Mouse (Mus musculus) layer of hippocampus, adult 11-12 months (tissue): ENCODE results near the gene Sgca.
"Not testable (repeated sequence)": the region's sequence is repeated elsewhere in the genome, so short reads cannot be mapped to it uniquely, and the experiment has no call there.

Experiments used
- DNase-seq: peaks from one replicate; pipeline ENCODE4 v3.0.0; 2022; ENCODE audit warnings: low spot score

The Sgca gene

DNA sequence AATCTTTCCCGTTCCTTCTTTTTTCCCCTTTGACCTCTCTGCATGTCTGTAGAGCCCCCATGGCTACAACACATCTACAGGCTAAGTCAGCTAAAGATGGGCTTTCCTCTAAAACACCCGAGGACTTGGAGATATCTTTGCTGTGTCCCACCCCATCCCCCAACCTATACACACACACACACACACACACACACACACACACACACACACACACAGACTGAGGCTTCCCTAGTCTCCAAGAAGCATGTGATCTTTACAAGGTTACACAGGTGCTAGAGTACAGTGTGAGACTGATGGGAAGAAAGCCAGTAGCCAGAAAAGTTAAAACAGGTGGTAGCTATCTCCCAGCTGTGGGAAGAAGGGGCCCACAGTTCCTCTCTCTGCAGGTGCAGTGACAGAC is 10.3 kb upstream of the Sgca start:
- DNase-seq: no peak

DNA sequence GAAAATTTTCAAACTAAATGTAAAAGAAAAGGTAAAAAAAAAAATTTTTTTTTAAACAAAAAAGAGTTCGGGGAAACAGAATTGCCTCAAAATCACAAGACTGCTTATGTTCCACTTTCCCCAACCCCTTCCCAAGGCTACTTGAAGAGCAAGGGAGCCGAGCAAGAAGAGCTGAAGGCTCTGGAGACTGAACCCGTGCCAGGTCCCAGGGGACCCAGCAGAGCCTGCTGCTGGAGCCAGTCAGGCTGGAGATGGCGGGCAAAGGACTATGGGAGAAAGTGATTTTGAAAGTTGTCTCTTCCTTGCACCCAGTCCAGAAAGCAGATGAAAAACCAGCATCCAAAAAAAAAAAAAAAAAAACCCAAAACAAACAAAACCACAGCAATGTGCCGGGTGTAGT is 9.7 kb upstream of the Sgca start:
- no peak for DNase-seq

DNA sequence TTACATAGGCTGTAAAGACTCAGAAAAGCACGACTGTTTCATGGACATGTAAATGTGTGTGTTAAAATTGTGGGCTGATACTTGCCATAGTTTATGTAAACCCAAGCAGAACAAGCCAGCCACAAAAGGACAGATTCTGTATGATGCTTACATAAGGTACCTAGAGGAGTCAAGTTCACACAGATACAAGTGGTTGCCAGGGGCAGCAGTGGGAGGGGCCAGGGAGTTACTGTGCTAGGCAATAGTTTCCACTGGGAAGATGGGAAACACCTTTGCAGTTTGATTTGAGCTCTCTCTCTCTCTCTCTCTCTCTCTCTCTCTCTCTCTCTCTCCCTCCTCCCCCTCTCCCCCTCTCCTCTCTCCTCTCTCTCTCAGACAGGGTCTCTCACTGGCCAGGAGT is 9.0 kb upstream of the Sgca start:
- DNase-seq: no peak

- DNase-seq: no peak
Observed at GRCm38 (mm10) chr11:94979462-94980179, 3.5 kb upstream of the Sgca start.

DNA sequence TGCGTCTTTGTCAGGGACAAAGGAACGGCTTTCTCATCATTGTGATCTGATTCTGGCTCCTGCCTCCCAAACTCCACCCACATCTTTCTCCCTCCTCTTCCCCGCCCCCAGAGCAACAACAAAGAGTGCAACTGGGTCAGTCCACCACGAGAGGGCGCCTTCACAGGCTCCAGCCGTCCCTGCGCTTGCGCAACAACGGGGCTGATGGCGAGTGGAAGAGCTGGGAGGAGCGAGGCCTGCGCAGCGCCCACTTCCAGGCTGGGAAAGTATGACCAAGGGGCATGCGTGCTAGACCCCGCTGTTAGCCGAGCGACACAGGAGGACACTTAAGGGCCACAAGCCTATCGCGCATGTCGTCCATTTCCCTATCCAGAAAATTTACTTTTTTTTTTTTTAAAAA is 2.8 kb upstream of the Sgca start:
- DNase-seq: peak; percentile 96

GRCm38 (mm10) chr11:94978178-94978915 is 2.2 kb upstream of the Sgca start:
- DNase-seq: no peak

DNA sequence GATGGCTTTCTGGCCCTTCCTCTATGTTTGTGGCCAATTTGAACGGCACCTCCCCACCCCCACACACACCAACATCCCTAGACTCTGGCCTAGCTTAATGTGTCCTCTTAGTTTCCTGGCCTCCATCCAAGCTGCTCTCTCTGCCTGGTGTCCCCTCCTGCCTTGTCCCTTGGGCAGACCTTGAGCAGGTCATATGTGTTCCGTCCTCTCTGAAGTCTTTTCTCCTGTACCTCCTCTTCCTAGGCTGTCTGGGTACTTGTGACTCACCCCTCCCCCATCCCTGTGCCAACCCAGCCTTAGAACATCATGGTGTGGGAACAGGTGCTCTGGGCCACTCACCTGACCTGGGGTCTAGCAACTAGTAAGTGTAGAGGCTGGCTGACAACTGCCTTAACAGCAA is 1.2 kb downstream of the Sgca start:
- no peak for DNase-seq

GRCm38 (mm10) chr11:94973313-94973712 is 2.8 kb downstream of the Sgca start:
- DNase-seq: no peak

DNA sequence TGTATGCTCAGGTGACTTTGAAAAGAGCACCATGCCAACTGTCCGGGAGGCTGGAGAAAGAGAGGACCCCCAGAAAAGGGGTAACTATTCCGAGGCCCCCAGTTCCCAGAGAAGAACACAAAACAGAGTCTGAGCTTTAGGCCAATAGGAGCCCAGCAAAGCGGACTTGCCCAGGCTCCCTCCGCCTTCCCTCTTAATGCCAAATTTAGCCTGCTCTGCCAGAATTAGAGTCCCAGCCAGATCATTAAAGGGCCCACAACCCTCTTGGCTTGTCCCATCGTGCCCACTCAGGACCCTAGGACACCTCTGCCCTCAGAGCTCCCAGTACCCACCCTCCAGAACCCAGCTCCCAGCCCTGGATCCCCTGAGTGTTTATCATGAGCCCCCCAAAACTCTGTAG is 3.2 kb downstream of the Sgca start:
- no peak for DNase-seq

DNA sequence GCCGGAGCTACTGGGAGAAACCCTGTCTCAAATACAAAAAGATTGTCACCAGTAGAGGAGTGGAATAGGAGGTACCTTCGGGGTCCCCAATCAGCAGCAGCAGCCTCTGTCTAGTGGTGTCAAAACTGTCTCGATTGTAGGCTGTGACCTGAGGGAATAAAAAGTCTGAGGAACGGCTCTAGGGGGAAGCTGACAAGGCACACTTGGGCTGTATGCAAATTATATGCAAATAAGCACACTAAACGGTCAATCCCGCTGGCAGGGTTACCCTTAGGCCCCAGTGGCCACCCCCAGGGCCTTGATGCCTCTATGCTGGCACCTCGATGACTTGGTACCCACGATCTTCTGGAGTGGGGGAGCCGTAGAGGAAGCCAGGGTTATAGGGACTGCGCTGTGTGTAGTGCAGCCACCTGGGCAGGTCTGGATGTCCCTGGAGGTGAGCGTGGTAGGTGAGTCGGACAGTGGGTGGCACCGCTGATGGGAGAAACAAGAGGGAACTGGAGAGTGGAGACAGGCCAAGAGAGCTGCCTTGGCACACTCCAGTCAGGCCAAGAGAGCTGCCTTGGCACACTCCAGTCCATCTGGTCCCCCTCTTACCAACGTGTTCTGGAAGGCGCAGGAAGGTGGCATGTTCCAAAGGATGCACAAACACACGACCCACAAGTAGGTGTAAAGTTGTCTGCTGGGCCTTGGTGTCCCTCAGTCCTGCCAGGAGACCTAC is 4.1 kb downstream of the Sgca start:
- DNase-seq: no peak

GRCm38 (mm10) chr11:94970210-94970943 is 5.8 kb downstream of the Sgca start:
- DNase-seq: peak; percentile 87

DNA sequence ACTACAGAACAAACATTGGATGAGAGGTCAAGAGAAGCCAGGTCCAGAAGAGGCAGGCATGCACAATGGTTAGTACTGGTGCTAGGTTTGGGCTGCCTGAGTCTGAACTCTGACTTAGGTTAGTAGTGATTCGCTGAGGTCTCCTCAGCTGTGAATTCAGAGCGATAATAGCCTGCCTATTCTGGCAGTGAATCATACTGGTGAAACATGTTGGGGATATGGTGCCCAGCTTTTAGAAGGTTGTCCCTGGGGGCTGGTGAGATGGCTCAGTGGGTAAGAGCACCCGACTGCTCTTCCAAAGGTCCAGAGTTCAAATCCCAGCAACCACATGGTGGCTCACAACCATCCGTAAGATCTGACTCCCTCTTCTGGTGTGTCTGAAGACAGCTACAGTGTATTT is 6.4 kb downstream of the Sgca start:
- not testable (repeated sequence) for DNase-seq

DNA sequence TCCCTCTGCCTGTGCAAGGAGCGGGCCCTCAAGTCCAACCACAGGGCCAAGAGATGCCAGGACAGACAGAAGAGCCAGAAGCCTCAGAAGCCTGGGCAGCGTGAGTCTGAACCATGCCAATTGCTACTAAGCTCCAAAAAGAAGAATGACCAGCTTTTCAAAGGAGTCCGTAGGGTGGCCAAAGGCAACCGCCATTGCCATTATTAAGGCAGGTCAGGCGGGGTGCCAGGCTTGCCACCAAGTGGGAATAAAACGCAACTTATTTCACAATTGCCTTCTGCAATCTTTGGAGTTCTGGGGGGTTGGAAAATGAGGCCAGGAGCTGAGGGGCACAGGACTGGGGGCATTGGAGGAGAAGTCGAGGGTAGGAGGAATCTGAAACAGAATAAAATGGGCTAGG is 7.9 kb downstream of the Sgca start:
- no peak for DNase-seq

DNA sequence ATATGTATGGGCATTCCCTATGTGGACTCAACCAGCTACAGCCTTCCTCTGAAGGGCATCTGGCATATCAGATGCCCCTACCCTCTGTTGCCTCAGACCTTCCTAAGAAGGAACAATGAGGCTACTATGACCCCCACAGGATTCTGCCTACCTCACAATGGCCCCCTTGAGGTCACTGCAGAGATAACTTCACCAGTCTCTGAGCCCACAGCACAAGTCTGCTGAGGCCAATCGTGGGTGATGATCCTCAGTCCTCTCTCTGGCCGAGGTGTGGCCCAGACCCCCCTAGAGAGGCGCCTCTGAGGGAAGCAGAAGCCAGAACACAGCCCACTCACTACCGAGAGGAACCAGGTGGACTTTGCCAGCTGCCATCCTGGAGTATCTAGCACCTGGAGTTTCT is 8.7 kb downstream of the Sgca start, which contains the start of gene Hils1:
Hils1 (plus strand) TSS at position 175 of the 400 bp plus-strand sequence.
- DNase-seq: no peak

DNA sequence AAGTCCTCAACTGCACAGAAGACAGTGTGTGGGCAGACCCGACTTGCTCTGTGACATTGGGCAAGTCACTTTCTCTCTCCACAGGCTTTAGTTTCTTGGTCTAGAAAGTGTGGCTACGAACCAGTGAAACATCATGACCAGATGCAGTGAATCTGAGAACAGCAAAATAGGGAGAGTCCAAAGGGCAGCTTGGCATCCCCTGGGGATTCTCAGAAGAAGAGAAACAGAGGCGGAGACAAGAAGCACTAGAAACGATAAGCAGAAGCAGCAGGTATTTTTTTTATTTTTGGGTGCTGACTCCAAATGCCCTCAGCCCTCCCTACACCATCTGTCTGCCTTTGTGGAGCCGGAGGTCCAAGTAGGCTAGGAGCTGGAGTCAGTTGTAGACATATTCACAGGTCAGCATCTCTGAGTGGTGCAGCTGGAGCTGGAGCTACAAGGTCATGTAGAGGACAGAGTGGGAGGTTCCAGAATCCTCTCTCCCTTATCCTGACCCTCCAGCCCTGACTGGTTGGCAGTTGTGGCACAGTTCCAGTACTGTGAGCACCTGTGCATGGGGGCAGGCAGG is 13.5 kb downstream of the Sgca start:
- no peak for DNase-seq

DNA sequence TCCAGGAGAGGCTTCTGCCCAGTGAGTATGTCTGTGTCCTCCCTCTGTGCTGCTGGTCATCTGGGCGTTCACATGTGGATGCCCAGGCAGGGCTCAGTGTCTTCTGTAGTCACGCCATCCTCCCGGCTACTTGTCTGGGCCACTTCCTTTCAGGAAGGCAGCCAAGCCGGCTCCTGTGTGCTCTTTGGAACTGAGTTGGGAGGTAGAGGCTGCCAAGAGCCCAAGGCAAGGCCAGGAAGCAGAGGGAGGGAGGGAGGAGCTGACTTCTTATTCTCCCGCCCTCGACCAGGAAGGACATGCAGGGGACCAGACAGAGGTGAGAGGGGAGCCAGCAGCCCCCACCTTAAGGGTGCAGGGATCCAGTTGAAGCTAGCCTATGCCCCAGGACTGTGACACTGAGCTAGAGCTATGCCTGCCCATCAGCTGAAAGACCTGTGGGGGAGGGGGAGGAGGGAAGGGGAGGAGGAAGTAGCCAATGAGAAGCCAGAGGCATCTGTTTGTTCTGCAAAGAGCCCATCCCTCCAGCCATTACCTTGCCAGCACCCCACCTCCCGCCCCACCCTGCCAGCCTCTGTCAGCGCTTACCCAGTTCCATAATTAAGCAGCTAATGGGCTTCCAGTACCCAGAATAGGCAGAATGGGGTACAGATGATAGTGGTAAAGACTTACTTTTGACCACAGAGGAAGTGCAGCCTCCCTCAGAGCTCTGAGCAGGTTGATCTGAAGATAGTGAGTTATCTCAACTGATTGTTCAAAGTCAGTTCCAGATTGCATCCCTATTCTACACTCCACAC is 17.9 kb downstream of the Sgca start:
- peak; percentile 39 for DNase-seq

- DNase-seq: no peak
Observed at GRCm38 (mm10) chr11:94957693-94958064, 18.4 kb downstream of the Sgca start.

GRCm38 (mm10) chr11:94955103-94955502 is 21.0 kb downstream of the Sgca start:
- no peak for DNase-seq

DNA sequence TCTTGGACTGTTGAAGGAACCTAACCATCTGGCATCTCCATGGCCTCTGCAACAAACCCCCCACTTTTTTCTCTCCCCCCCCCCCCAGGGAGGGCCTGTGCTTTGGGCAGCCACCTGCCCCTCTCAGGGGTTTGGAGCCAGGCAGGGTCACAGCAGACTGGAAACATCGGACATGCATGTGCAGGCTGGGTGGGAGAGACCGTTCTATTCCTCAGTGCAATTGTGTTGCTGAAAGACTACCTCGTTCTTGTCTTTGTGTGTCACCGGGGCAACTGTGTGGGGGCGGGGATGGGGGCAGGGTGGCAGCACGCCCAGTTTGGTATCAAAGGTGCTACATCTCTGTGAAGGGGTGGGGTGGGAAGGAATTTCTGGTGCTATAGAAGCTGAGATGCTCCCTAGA is 24.0 kb downstream of the Sgca start:
- no peak for DNase-seq

DNA sequence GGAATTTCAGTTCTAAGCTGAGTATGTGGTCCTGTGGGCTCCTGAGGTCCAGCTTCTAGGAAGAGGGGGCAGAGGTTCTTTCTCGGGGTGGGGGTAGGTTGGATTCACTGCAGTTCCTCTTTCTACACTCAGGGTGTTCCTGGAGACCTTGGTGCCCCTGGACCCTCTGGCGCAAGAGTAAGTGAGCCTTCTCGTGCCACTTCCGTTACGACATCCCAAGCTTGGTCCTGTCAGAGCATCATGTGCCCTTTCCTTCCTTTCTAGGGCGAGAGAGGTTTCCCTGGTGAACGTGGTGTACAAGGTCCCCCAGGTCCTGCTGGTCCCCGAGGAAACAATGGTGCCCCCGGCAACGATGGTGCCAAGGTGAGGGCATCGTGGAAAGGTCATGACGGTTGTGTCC is 30.9 kb downstream of the Sgca start:
- no peak for DNase-seq

DNA sequence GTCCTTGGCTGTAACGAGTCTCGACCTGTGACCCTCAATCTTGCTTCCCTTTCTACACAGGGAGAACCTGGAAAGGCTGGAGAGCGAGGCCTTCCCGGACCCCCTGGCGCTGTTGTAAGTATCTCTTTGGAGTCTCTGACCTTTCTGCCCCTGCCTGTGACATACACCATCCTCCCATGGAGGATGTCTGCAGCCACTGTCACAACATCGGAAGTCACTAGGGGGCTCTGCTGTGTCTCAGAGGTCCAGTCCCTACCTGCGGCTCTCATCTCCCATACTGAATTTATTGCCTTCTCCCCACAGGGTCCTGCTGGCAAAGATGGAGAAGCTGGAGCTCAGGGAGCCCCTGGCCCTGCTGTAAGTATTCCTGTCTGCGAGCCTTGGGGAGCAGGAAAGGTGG is 31.8 kb downstream of the Sgca start:
- no peak for DNase-seq
